Mouse (Mus musculus): ENCODE measurements around the gene Ier5. TPM values are rescaled to one million over a fixed set of nuclear protein-coding genes. Genes with fewer than 3 reads are reported as not detected.

Ier5 gene
- total RNA-seq, 2 experiments from 2014 or later = 26.1 to 26.6 TPM

DNA sequence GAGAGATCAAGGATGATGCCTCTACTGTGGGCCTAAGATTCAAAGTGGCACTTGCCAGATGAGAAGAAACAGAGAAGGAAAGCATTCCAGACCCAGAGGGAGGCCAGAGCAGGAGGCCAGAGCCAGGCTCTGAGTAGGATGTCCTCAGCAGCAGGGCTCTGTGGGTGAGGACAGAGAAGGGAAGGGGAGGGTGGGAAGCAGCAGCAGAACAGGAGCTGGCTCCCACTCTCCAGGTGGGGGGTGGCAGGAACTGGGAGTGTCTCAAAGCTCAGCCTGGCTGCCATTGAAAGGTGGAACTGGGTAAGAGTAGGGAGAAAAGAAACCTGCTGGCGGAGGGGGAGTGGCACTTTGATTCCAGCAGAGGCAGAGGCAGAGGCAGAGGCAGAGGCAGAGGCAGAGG is 46.1 kb downstream of the Ier5 start:
- DNase-seq = no peak

DNA sequence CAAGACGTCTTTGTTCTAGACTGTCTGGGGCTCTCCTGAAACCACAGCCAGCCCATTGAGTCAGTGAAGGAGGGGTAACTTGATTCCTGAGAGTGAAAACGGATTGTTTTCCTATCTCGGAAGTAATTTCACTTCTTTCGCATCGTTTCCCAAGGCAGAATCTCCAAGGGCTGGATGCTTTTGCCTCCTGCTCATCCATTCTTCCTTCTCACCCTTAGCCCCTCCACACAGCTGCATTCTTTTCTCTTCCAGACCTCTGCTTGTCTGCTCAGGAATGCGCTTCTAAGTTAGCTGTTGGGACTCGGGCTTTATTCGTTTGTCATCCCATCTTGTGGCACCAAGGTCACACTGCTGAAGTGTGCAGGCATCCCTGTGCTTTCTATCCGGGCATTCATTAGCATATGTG is 46.7 kb downstream of the Ier5 start:
- DNase-seq = no peak

DNA sequence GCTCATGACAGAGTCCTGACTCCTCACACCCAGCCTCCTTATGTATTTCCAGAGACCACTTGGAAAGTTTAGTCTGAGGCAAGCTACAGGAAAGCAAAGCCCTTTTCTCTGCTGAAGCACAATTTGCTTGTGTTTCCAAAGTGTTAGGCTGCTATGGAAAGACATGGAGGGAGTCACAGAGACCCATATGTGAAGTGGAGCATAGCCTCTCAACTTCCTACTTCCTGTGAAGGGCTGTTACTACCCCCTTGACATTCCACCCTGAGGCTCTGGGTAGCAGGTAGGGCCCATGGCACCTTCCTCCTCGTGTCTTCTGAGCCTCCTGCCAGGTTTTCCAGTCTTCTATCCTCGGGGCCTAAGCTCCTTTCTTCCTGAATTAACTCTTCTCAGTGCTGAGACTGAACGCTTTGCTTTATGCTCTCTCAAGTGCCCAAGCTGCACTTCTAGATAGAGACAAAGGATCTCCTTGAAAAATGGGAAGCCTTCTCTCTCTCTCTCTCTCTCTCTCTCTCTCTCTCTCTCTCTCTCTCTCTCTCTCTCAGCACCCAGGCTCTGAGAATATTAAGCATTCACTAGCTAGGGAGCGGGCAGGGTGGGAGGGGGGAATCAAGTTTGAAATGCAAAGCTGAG is 47.2 kb downstream of the Ier5 start:
- DNase-seq = no peak

DNA sequence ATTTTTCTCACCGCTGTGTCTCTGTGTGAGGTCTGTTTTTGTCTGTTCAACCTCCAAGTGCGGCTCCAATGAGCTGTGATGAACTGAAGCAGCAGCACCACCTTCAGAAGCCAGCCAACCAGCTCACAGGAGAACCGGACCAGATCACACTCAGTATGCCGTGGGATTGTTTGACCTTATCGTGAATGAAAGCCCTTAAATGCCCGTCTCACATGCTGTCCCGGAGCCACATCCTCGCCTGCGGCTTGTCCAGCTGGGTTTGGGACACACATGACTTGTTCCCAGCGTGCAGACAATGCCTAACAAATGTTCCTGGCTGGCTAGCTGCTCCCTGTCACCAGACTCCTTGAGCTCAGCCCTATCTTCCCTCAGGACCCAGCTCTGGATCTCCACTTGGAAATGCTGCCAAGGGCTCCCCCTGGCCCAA is 47.7 kb downstream of the Ier5 start:
- DNase-seq = peak; percentile 75

DNA sequence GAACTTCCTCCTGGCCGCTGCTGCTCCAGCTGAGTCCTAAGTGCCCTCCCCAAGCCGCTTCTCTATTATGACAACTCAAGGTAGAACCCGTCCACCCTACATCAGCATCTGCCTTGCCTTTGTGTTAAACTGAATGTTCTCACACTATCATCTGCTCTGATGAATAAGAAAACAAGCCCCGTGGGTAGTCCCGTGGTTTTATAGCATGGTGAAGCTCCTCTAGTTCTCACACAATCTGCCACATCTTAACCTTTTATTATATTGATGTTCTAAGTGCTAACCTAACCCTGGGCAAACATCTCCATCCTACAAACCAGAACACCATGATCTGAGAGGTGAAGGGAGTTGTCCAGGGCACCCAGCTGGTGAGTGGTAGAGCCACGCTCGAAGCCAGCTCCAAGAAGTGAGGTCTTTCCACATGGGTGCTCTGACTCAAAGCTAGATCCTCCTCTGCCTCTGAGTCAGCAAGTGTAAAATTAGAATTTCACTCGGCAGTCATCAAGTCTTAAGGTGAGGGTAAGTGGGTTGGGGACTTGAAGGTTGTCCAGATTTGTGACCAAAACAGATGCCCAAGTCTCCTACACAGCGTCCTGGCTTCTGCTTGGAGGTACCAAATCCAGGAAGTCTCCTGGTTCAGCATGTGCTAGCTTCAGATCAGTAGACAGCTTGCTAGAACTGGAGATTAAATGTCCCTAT is 48.4 kb downstream of the Ier5 start:
- no peak for DNase-seq

DNA sequence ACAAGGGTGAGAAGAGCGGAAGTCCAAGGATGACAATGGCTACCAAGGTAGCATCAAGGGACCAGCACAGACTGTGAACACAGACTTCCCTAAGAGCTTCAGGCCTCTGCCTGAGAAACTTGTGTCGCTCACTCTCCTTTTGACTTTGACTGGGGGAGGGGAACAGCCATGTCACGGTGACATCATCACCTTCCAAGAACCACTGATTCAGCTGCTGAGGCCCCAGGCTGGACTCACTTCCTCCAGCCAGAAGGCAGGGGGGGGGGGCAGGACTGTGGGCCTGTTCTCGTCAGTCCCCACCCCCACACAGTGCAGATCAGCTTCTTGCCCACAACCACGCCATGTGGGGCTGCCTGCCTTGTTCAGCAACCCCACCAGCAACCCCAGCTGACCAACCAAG is 49.3 kb downstream of the Ier5 start:
- DNase-seq = peak; percentile 70

DNA sequence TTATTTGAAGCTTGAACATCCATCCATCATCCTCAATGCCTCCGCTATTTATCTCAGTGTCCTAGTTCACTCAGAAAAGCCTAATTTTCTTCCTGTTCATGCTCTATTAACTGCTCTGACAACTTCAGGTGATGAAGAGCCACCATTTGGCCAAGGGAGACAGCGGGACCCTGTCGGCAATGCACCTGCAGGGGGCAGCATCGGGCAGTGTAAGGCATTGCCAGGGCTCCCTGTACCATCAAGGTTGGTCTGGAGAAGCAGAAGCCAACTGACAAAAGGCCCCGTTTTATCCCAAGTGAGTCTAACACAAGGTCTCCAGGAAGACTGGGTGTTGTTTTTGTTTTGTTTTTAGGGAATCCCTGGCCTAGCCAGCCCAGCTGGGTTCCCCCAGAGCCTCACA is 50.5 kb downstream of the Ier5 start:
- DNase-seq = peak; percentile 97

Other genes starting within 250 kb of the Ier5 start
- gene Cacna1e, start 215.1 kb downstream of the Ier5 start, total RNA-seq (2021) = under 1 TPM; 0.14 to 0.26 TPM
- 1 to 10 TPM; 8.8 to 9.4 TPM for gene Mr1, start 47.2 kb upstream of the Ier5 start, total RNA-seq (2021)
- 10 to 100 TPM; 53.0 to 56.5 TPM for gene Stx6, start 59.1 kb upstream of the Ier5 start, total RNA-seq (2021)
- 10 to 100 TPM; 55.0 to 60.7 TPM for gene BC034090, start 144.8 kb upstream of the Ier5 start, total RNA-seq (2021)

All from heart, postnatal 4 days (tissue).